Mouse (Mus musculus) myocyte (in vitro differentiated cells): ENCODE data around the gene Lama5.
A peak's percentile ranks its signal among the peaks of the same experiment; 100 is the strongest.

Experiments used
- E2F4 ChIP-seq: IDR thresholded peaks from one replicate; pipeline ENCODE4 v1.6.1; 2011; ENCODE audit warnings: mild to moderate bottlenecking, control low read depth, moderate library complexity; ENCODE audit not compliant: insufficient read depth
- MAX ChIP-seq: IDR thresholded peaks from one replicate; pipeline ENCODE4 v1.6.1; 2011; ENCODE audit warnings: low read depth, mild to moderate bottlenecking, control low read depth
- MYOD1 ChIP-seq, 3 experiments: IDR thresholded peaks; one replicate each; pipeline ENCODE4 v1.6.1; 2011; ENCODE audit warnings: control low read depth in 2 of 3, low read depth in 2 of 3, mild to moderate bottlenecking in 2 of 3, moderate library complexity in 1 of 3; ENCODE audit not compliant: insufficient read length in 2 of 3, control insufficient read depth in 1 of 3
- MYOG ChIP-seq, 3 experiments: IDR thresholded peaks; one replicate each; pipeline ENCODE4 v1.6.1; 2011; ENCODE audit warnings: control low read depth in 2 of 3, low read depth in 2 of 3, mild to moderate bottlenecking in 2 of 3; ENCODE audit not compliant: insufficient read length in 2 of 3, control insufficient read depth in 1 of 3, insufficient read depth in 1 of 3
- POLR2A ChIP-seq: IDR thresholded peaks from one replicate; pipeline ENCODE4 v1.6.1; 2011; ENCODE audit warnings: low read depth, mild to moderate bottlenecking, control low read depth, moderate library complexity; ENCODE audit not compliant: insufficient read length
- TCF12 ChIP-seq: IDR thresholded peaks from one replicate; pipeline ENCODE4 v1.6.1; 2011; ENCODE audit warnings: mild to moderate bottlenecking, control low read depth; ENCODE audit not compliant: poor library complexity, insufficient read depth, severe bottlenecking
- TCF3 ChIP-seq: IDR thresholded peaks from one replicate; pipeline ENCODE4 v1.6.1; 2011; ENCODE audit warnings: low read depth, control low read depth; ENCODE audit not compliant: insufficient read length
- USF1 ChIP-seq: IDR thresholded peaks from one replicate; pipeline ENCODE4 v1.6.1; 2011; ENCODE audit warnings: low read depth, mild to moderate bottlenecking, control low read depth, moderate library complexity

DNA sequence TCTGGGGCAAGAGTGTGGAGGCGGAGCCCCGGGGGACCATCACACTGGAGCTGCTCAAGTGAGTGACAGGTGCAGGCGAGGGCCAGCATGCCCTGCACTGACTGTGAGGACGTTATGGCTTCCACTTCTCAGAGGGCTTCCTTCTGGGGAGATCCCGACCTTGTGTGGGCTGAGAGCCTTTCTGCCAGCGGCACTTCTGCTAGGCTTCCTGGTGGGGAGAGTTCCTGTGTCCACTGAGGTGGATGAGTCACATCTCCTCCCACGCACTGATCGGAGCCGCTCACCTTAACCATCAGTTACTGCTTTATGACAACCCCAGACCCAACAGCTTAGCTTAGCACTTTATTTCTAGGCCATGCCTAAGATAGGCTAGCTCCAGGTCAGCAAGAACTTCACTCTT is 77.1 kb downstream of the Lama5 start:
- TF ChIP-seq POLR2A (no peak), MYOD1 (IDR thresholded peaks at IDR 0.05; ENCODE audit: control insufficient read depth in 1 of 3, insufficient read length in 2 of 3, low read depth in 2 of 3) (peak in 1 of 3 experiments; percentile 42), TCF12 (no peak), MYOG (IDR thresholded peaks at IDR 0.05; ENCODE audit: control insufficient read depth in 1 of 3, insufficient read depth in 1 of 3, insufficient read length in 2 of 3, low read depth in 2 of 3) (no peak), USF1 (no peak), TCF3 (no peak), E2F4 (no peak), MAX (no peak)
